Mouse (Mus musculus) gastrocnemius, postnatal 4 days (tissue): ENCODE measurements around the gene Slx1b. TPM values are rescaled to one million over a fixed set of nuclear protein-coding genes. Genes with fewer than 3 reads are reported as not detected.
"Not testable (repeated sequence)": the region's sequence is repeated elsewhere in the genome, so short reads cannot be mapped to it uniquely, and the experiment has no call there.

Source experiments
- DNase-seq, 2 experiments: peaks; one replicate each; pipeline ENCODE4 v3.0.0; 2021 to 2022; ENCODE audit warnings: low spot score in 2 of 2, mixed read lengths in 2 of 2
- long read RNA-seq, 2 experiments: library from polyadenylated mRNA; stranded (forward); transcript quantifications; one replicate each; pipeline ENCODE4 v2.0.0; 2021
- total RNA-seq, 2 experiments: library from RNA; stranded (reverse); gene quantifications; 2 replicates each; pipeline ENCODE4 v1.2.3; 2021

Slx1b gene
- 1 to 10 TPM; 7.0 to 7.4 TPM for total RNA-seq
- long read RNA-seq, experiment 1, partial matches to known transcripts, result 1 of 6 reads
- long read RNA-seq, experiment 1, other reads (novel, unspliced or antisense), result 1 of 6 reads
- long read RNA-seq, experiment 2, partial matches to known transcripts, result 2 of 7 reads
- long read RNA-seq, experiment 2, other reads (novel, unspliced or antisense), result 3 of 7 reads

- peak; percentile 89 to 93 for DNase-seq
These were observed at the start of gene Slx1b for GRCm38 (mm10) chr7:126695631-126696207. Slx1b (minus strand) TSS chr7:126695784.

GRCm38 (mm10) chr7:126741964-126742482 is 46.4 kb upstream of the Slx1b start:
- no peak for DNase-seq

- DNase-seq, result no peak
These were observed 45.9 kb upstream of the Slx1b start for GRCm38 (mm10) chr7:126741452-126741851.

GRCm38 (mm10) chr7:126740977-126741376 is 45.4 kb upstream of the Slx1b start:
- DNase-seq, result no peak

GRCm38 (mm10) chr7:126740132-126740735 is 44.6 kb upstream of the Slx1b start:
- DNase-seq, result no peak

- no peak for DNase-seq
These were observed 44.0 kb upstream of the Slx1b start for GRCm38 (mm10) chr7:126739551-126739950.

- no peak for DNase-seq
These were observed 40.5 kb upstream of the Slx1b start for GRCm38 (mm10) chr7:126736122-126736521.

GRCm38 (mm10) chr7:126730256-126730789 is 34.7 kb upstream of the Slx1b start:
- DNase-seq, result not testable (repeated sequence)

GRCm38 (mm10) chr7:126725667-126726066 is 30.1 kb upstream of the Slx1b start:
- no peak for DNase-seq

GRCm38 (mm10) chr7:126725077-126725476 is 29.5 kb upstream of the Slx1b start:
- no peak for DNase-seq

- no peak for DNase-seq
These were observed 26.1 kb upstream of the Slx1b start for GRCm38 (mm10) chr7:126721635-126722034.

- no peak for DNase-seq
These were observed 23.3 kb upstream of the Slx1b start for GRCm38 (mm10) chr7:126718787-126719337.

GRCm38 (mm10) chr7:126717566-126717965 is 22.0 kb upstream of the Slx1b start:
- DNase-seq, result no peak

- DNase-seq, result no peak
These were observed 20.1 kb upstream of the Slx1b start for GRCm38 (mm10) chr7:126715679-126716078.

GRCm38 (mm10) chr7:126711910-126712309 is 16.3 kb upstream of the Slx1b start:
- DNase-seq, result no peak

- no peak for DNase-seq
These were observed 14.7 kb upstream of the Slx1b start for GRCm38 (mm10) chr7:126710266-126710665.

GRCm38 (mm10) chr7:126708175-126708952 is 12.8 kb upstream of the Slx1b start:
- no peak for DNase-seq

GRCm38 (mm10) chr7:126707442-126708174 is 12.0 kb upstream of the Slx1b start, which contains the start of gene Coro1a:
Coro1a (minus strand) TSS chr7:126707787.
- DNase-seq, result no peak

- DNase-seq, result peak; percentile 60 to 71
These were observed 8.8 kb upstream of the Slx1b start for GRCm38 (mm10) chr7:126704121-126704980.

GRCm38 (mm10) chr7:126703757-126704077 is 8.1 kb upstream of the Slx1b start:
- DNase-seq, result no peak
